In genomic region chr16:51937298-51937697, GRCm38 (mm10) we compare ENCODE assay signal across 7 mouse cellular contexts.
A peak's percentile ranks its signal among the peaks of the same experiment; 100 is the strongest.
DNase-seq lines count a peak whose midpoint lies in the region; ATAC-seq lines count a peak whose summit lies in the region.

No protein-coding gene starts in this region.

- intact Hi-C loops in gastrocnemius, postnatal 14 days (cut with DNase I; ENCODE audit: low total_unique reads), result no loop called here
- intact Hi-C loops in left cerebral cortex, postnatal 25 days (cut with DNase I), result loop anchor here (10.0 kb wide), 1 partner anchor 1092 kb away; no protein-coding TSS in a partner anchor

- H3K36me3 ChIP-seq in intestine, embryonic 15.5 days, result no peaks in the 10 kb centered on the region

- H3K4me3 ChIP-seq in intestine, embryonic 15.5 days (replicated peaks), result no peak overlapping the region

- H3K9ac ChIP-seq in intestine, embryonic 15.5 days, result no peak overlapping the region

- H3K9me3 ChIP-seq in intestine, embryonic 15.5 days, result no peaks in the 10 kb centered on the region

- WGBS in intestine, embryonic 15.5 days, result 80% methylated on average over 9 of the region's 9 CpGs

- H3K4me1 ChIP-seq in intestine, embryonic 15.5 days (replicated peaks), result no peaks in the 10 kb centered on the region

- DNase-seq in adipocyte (ENCODE audit: low spot score), result peak; percentile 11
- peak; percentile 96 for DNase-seq in cerebellum, adult 11-12 months
- peak; percentile 24 for DNase-seq in gastrocnemius, postnatal 14 days
- peak; percentile 45 to 80 for DNase-seq in left cerebral cortex, postnatal 25 days (ENCODE audit: low spot score in 2 of 2)
- no peak for DNase-seq in adrenal gland, postnatal 14 days

- H3K27ac ChIP-seq in intestine, embryonic 15.5 days, result no peak overlapping the region

- no peaks in the 10 kb centered on the region for H3K27me3 ChIP-seq in intestine, embryonic 15.5 days (replicated peaks)

- ATAC-seq in megakaryocyte, adult 5-6 weeks (ENCODE audit: poor library complexity, severe bottlenecking), result no peak
- ATAC-seq in intestine, embryonic 15.5 days, result no peak

- no peak overlapping the region for H3K4me2 ChIP-seq in intestine, embryonic 15.5 days (replicated peaks)
